Mouse (Mus musculus): ENCODE results near the gene Mark3.

The Mark3 gene

GRCm38 (mm10) chr12:111689426-111689825, 115.1 kb downstream of the Mark3 start:
- in situ Hi-C loops (cut with MboI; ENCODE audit: unreplicated experiment in 2 of 2), result loop anchor here in 1 of 2 experiments (25.0 kb wide), 1 partner anchor 848 kb away; no protein-coding TSS in a partner anchor

- in situ Hi-C loops (cut with MboI; ENCODE audit: unreplicated experiment in 2 of 2), result loop anchor here in 1 of 2 experiments (25.0 kb wide), 1 partner anchor 846 kb away; no protein-coding TSS in a partner anchor
Observed at GRCm38 (mm10) chr12:111691346-111691872, 117.1 kb downstream of the Mark3 start.

- in situ Hi-C loops (cut with MboI; ENCODE audit: unreplicated experiment in 2 of 2), result loop anchor here in 1 of 2 experiments (25.0 kb wide), 1 partner anchor 844 kb away; no protein-coding TSS in a partner anchor
Observed at GRCm38 (mm10) chr12:111692899-111693298, 118.6 kb downstream of the Mark3 start.

GRCm38 (mm10) chr12:111693341-111694270, 119.3 kb downstream of the Mark3 start:
- in situ Hi-C loops (cut with MboI; ENCODE audit: unreplicated experiment in 2 of 2), result loop anchor here in 1 of 2 experiments (25.0 kb wide), 1 partner anchor 844 kb away; no protein-coding TSS in a partner anchor

- in situ Hi-C loops (cut with MboI; ENCODE audit: unreplicated experiment in 2 of 2), result loop anchor here in 1 of 2 experiments (25.0 kb wide), 1 partner anchor 843 kb away; no protein-coding TSS in a partner anchor
Observed at GRCm38 (mm10) chr12:111694271-111694781, 120.0 kb downstream of the Mark3 start.

GRCm38 (mm10) chr12:111694880-111695804, 120.8 kb downstream of the Mark3 start:
- in situ Hi-C loops (cut with MboI; ENCODE audit: unreplicated experiment in 2 of 2), result loop anchor here (5.0 to 25.0 kb wide), 3 partner anchors 33 to 842 kb away; no protein-coding TSS in a partner anchor

GRCm38 (mm10) chr12:111696239-111696638, 121.9 kb downstream of the Mark3 start:
- in situ Hi-C loops (cut with MboI; ENCODE audit: unreplicated experiment in 2 of 2), result loop anchor here (5.0 to 25.0 kb wide), 3 partner anchors 34 to 841 kb away; no protein-coding TSS in a partner anchor

GRCm38 (mm10) chr12:111697708-111698107, 123.4 kb downstream of the Mark3 start:
- in situ Hi-C loops (cut with MboI; ENCODE audit: unreplicated experiment in 2 of 2), result loop anchor here (5.0 to 25.0 kb wide), 3 partner anchors 35 to 840 kb away; no protein-coding TSS in a partner anchor

GRCm38 (mm10) chr12:111698346-111698913, 124.1 kb downstream of the Mark3 start:
- in situ Hi-C loops (cut with MboI; ENCODE audit: unreplicated experiment in 2 of 2), result loop anchor here (5.0 to 25.0 kb wide), 3 partner anchors 36 to 839 kb away; no protein-coding TSS in a partner anchor

GRCm38 (mm10) chr12:111699542-111699941, 125.2 kb downstream of the Mark3 start:
- in situ Hi-C loops (cut with MboI; ENCODE audit: unreplicated experiment in 2 of 2), result loop anchor here (5.0 to 25.0 kb wide), 3 partner anchors 37 to 838 kb away; no protein-coding TSS in a partner anchor

GRCm38 (mm10) chr12:111700920-111701458, 126.7 kb downstream of the Mark3 start:
- in situ Hi-C loops (cut with MboI; ENCODE audit: unreplicated experiment in 2 of 2), result no loop called here

GRCm38 (mm10) chr12:111703301-111703700, 129.0 kb downstream of the Mark3 start:
- in situ Hi-C loops (cut with MboI; ENCODE audit: unreplicated experiment in 2 of 2), result no loop called here

GRCm38 (mm10) chr12:111704609-111705008, 130.3 kb downstream of the Mark3 start:
- in situ Hi-C loops (cut with MboI; ENCODE audit: unreplicated experiment in 2 of 2), result no loop called here

GRCm38 (mm10) chr12:111705186-111705973, 131.1 kb downstream of the Mark3 start:
- in situ Hi-C loops (cut with MboI; ENCODE audit: unreplicated experiment in 2 of 2), result no loop called here
